Mouse (Mus musculus) bone marrow macrophage, adult 2 months (primary cell): Measurements from ENCODE around the gene Gm49384.
"Not testable (repeated sequence)": the region's sequence is repeated elsewhere in the genome, so short reads cannot be mapped to it uniquely, and the experiment has no call there.

Experiments used
- CTCF ChIP-seq: IDR thresholded peaks from 2 replicates; pipeline ENCODE4 v1.5.1; 2012; ENCODE audit warnings: low read depth, mild to moderate bottlenecking, low read length, moderate library complexity
- POLR2A ChIP-seq: IDR thresholded peaks from 2 replicates; pipeline ENCODE4 v1.6.1; 2012; ENCODE audit warnings: mild to moderate bottlenecking, low read depth, low read length, borderline replicate concordance

- TF ChIP-seq POLR2A, CTCF: not testable (repeated sequence)
Observed at GRCm38 (mm10) chr12:69160677-69161076, 43.4 kb downstream of the Gm49384 start.
